Mouse (Mus musculus): ENCODE results near the gene Aak1. TPM values are rescaled to one million over a fixed set of nuclear protein-coding genes. Genes with fewer than 3 reads are reported as not detected.

The Aak1 gene
- polyA plus RNA-seq, 1 experiment from 2014 or later, result 7.3 TPM

- H3K27me3 ChIP-seq (ENCODE audit: insufficient read depth, low read length), result no peaks in the 10 kb centered on the region
- no peak overlapping the region for H3K4me3 ChIP-seq (replicated peaks; ENCODE audit: low read depth, low read length)
- DNase-seq (ENCODE audit: low spot score), result no peak
- H3K9me3 ChIP-seq (replicated peaks; ENCODE audit: low read length), result no peaks in the 10 kb centered on the region
- no peak overlapping the region for H3K4me2 ChIP-seq (ENCODE audit: low read length)
- H3K9ac ChIP-seq (ENCODE audit: low read depth, low read length), result no peak overlapping the region
- H3K27ac ChIP-seq, result no peak overlapping the region
- ATAC-seq (replicated peaks; ENCODE audit: low FRiP score, low read depth), result no peak
- WGBS, result 91% methylated on average over 2 of the region's 2 CpGs
- H3K36me3 ChIP-seq (ENCODE audit: insufficient read depth, low read length), result no peaks in the 10 kb centered on the region
- no peak for TF ChIP-seq CTCF (IDR thresholded peaks at IDR 0.05; ENCODE audit: low read depth)
- H3K4me1 ChIP-seq (replicated peaks; ENCODE audit: insufficient read depth, low read length), result no peaks in the 10 kb centered on the region
Measured at GRCm38 (mm10) chr6:86905500-86905899, 56.2 kb downstream of the Aak1 start.

- no peaks in the 10 kb centered on the region for H3K27me3 ChIP-seq (ENCODE audit: insufficient read depth, low read length)
- TF ChIP-seq CTCF (IDR thresholded peaks at IDR 0.05; ENCODE audit: low read depth), result no peak
- no peak overlapping the region for H3K4me2 ChIP-seq (ENCODE audit: low read length)
- H3K4me1 ChIP-seq (replicated peaks; ENCODE audit: insufficient read depth, low read length), result no peaks in the 10 kb centered on the region
- no peak overlapping the region for H3K9ac ChIP-seq (ENCODE audit: low read depth, low read length)
- no peak overlapping the region for H3K27ac ChIP-seq
- no peak overlapping the region for H3K4me3 ChIP-seq (replicated peaks; ENCODE audit: low read depth, low read length)
- no peaks in the 10 kb centered on the region for H3K36me3 ChIP-seq (ENCODE audit: insufficient read depth, low read length)
- WGBS, result 96% methylated on average over 2 of the region's 2 CpGs
- no peak for ATAC-seq (replicated peaks; ENCODE audit: low FRiP score, low read depth)
- H3K9me3 ChIP-seq (replicated peaks; ENCODE audit: low read length), result no peaks in the 10 kb centered on the region
- no peak for DNase-seq (ENCODE audit: low spot score)
Measured at GRCm38 (mm10) chr6:86907191-86907590, 57.9 kb downstream of the Aak1 start.

DNA sequence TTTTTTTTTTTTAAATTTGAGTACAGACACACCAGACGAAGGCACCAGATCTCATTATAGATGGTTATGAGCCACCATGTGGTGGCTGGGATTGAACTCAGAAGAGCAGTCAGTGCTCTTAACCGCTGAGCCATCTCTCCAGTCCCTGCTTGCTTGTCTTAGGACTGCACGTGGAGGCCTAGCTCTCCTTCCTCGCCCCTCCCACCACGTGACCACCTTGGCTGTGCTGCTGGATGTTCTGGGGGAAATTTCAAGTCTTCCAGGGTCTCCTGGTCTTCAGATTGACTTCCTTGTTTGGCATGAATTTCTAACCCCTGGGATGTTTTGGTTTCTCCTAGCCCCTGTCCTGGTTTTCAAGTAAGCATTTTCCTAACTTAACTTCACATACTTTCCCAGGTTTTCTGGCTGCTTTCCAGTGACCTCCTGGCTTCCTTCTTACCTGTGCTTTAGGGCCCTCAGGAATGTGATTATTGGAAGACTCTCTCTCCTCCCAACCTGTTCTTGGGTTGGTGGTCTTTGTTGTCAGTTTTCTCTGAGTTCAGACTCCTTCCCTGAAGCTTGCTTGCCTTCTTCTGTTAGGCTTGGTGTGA is 59.3 kb downstream of the Aak1 start:
- no peak for TF ChIP-seq CTCF (IDR thresholded peaks at IDR 0.05; ENCODE audit: low read depth)
- H3K4me3 ChIP-seq (replicated peaks; ENCODE audit: low read depth, low read length), result no peak overlapping the region
- WGBS, result 69% methylated on average over 5 of the region's 5 CpGs
- H3K4me1 ChIP-seq (replicated peaks; ENCODE audit: insufficient read depth, low read length), result no peaks in the 10 kb centered on the region
- no peaks in the 10 kb centered on the region for H3K27me3 ChIP-seq (ENCODE audit: insufficient read depth, low read length)
- no peaks in the 10 kb centered on the region for H3K9me3 ChIP-seq (replicated peaks; ENCODE audit: low read length)
- no peak for ATAC-seq (replicated peaks; ENCODE audit: low FRiP score, low read depth)
- no peak overlapping the region for H3K9ac ChIP-seq (ENCODE audit: low read depth, low read length)
- no peak overlapping the region for H3K27ac ChIP-seq
- H3K4me2 ChIP-seq (ENCODE audit: low read length), result no peak overlapping the region
- no peaks in the 10 kb centered on the region for H3K36me3 ChIP-seq (ENCODE audit: insufficient read depth, low read length)
- DNase-seq (ENCODE audit: low spot score), result no peak

GRCm38 (mm10) chr6:86909881-86910280 is 60.6 kb downstream of the Aak1 start:
- no peak overlapping the region for H3K4me2 ChIP-seq (ENCODE audit: low read length)
- no peak overlapping the region for H3K27ac ChIP-seq
- H3K4me1 ChIP-seq (replicated peaks; ENCODE audit: insufficient read depth, low read length), result no peaks in the 10 kb centered on the region
- no peaks in the 10 kb centered on the region for H3K27me3 ChIP-seq (ENCODE audit: insufficient read depth, low read length)
- H3K9ac ChIP-seq (ENCODE audit: low read depth, low read length), result no peak overlapping the region
- ATAC-seq (replicated peaks; ENCODE audit: low FRiP score, low read depth), result no peak
- 78% methylated on average over 7 of the region's 7 CpGs for WGBS
- no peak for TF ChIP-seq CTCF (IDR thresholded peaks at IDR 0.05; ENCODE audit: low read depth)
- H3K36me3 ChIP-seq (ENCODE audit: insufficient read depth, low read length), result no peaks in the 10 kb centered on the region
- no peak overlapping the region for H3K4me3 ChIP-seq (replicated peaks; ENCODE audit: low read depth, low read length)
- H3K9me3 ChIP-seq (replicated peaks; ENCODE audit: low read length), result no peaks in the 10 kb centered on the region
- DNase-seq (ENCODE audit: low spot score), result no peak

GRCm38 (mm10) chr6:86916157-86916820 is 67.0 kb downstream of the Aak1 start:
- no peak overlapping the region for H3K4me2 ChIP-seq (ENCODE audit: low read length)
- H3K9ac ChIP-seq (ENCODE audit: low read depth, low read length), result no peak overlapping the region
- H3K4me3 ChIP-seq (replicated peaks; ENCODE audit: low read depth, low read length), result no peak overlapping the region
- DNase-seq (ENCODE audit: low spot score) (no peak), ATAC-seq (replicated peaks; ENCODE audit: low FRiP score, low read depth) (no peak)
- H3K27ac ChIP-seq, result no peak overlapping the region
- H3K4me1 ChIP-seq (replicated peaks; ENCODE audit: insufficient read depth, low read length), result 0 out of 2 replicates have a peak, but pooled peaks cover 5% of the 10 kb centered on the region
- no peaks in the 10 kb centered on the region for H3K27me3 ChIP-seq (ENCODE audit: insufficient read depth, low read length)
- WGBS, result 72% methylated on average over 5 of the region's 5 CpGs
- TF ChIP-seq CTCF (IDR thresholded peaks at IDR 0.05; ENCODE audit: low read depth), result no peak
- H3K36me3 ChIP-seq (ENCODE audit: insufficient read depth, low read length), result no peaks in the 10 kb centered on the region
- no peaks in the 10 kb centered on the region for H3K9me3 ChIP-seq (replicated peaks; ENCODE audit: low read length)

GRCm38 (mm10) chr6:86917231-86917630 is 67.9 kb downstream of the Aak1 start:
- no peak for ATAC-seq (replicated peaks; ENCODE audit: low FRiP score, low read depth)
- Histone ChIP-seq H3K9me3 (replicated peaks; ENCODE audit: low read length) (no peaks in the 10 kb centered on the region), H3K9ac (ENCODE audit: low read depth, low read length) (no peak overlapping the region), H3K36me3 (ENCODE audit: insufficient read depth, low read length) (no peaks in the 10 kb centered on the region), H3K27ac (no peak overlapping the region), H3K4me1 (replicated peaks; ENCODE audit: insufficient read depth, low read length) (0 out of 2 replicates have a peak, but pooled peaks cover 5% of the 10 kb centered on the region), H3K4me3 (replicated peaks; ENCODE audit: low read depth, low read length) (no peak overlapping the region), H3K27me3 (ENCODE audit: insufficient read depth, low read length) (no peaks in the 10 kb centered on the region), H3K4me2 (ENCODE audit: low read length) (no peak overlapping the region)
- no peak for DNase-seq (ENCODE audit: low spot score)
- 71% methylated on average over 4 of the region's 4 CpGs for WGBS
- TF ChIP-seq CTCF (IDR thresholded peaks at IDR 0.05; ENCODE audit: low read depth), result no peak

Measured in kidney, postnatal 0 days (tissue).